Mouse (Mus musculus): ENCODE measurements at regions not wholly inside any gene's neighbourhood (a gene's known extent, or its start where the extent isn't known, plus 50 kb on each side); places are given as distances from the start of the nearest gene placed in this dataset.

DNA sequence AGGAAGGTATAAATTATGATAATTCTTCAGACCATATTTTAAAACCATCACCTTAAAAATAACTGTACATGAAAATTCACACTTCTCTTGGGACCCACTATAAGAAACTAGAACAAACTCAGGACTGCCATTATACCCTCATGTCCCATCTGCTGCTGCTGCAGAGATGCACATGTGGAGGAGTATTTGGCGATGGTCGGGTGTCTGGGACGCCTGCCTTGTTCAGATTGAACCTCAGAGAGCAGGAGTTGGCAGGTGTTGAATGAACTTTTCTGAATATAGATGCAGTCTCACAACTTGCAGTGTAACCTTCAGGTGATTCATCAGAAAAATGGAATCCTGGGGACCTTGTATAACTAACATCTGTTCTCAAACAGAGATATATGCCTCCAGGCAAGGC, 1338.0 kb downstream of the Slc22a22 start:
- H3K27ac ChIP-seq (replicated peaks in 1 of 2; ENCODE audit: control insufficient read depth in 1 of 2, insufficient read depth in 1 of 2, low read depth in 2 of 2, low read length in 2 of 2) = no peak overlapping the region
- no peak overlapping the region for H3K4me2 ChIP-seq (ENCODE audit: low read length)
- no peaks in the 10 kb centered on the region for H3K4me1 ChIP-seq (ENCODE audit: control insufficient read depth in 2 of 2, insufficient read depth in 2 of 2, low read length in 2 of 2)
- WGBS = 85% methylated on average over 3 of the region's 3 CpGs
- H3K27me3 ChIP-seq (ENCODE audit: control insufficient read depth, insufficient read depth, low read length) = no peaks in the 10 kb centered on the region
- no peak overlapping the region for H3K4me3 ChIP-seq (ENCODE audit: control insufficient read depth in 1 of 2, insufficient read depth in 1 of 2, low read depth in 1 of 2, low read length in 2 of 2)
- H3K9me3 ChIP-seq (ENCODE audit: control insufficient read depth, low read length) = no peaks in the 10 kb centered on the region
- no peak for ATAC-seq (ENCODE audit: insufficient number of reproducible peaks, insufficient read depth, low FRiP score, low read depth)
- no peaks in the 10 kb centered on the region for H3K36me3 ChIP-seq (ENCODE audit: control insufficient read depth, insufficient read depth, low read length)
- no peak overlapping the region for H3K9ac ChIP-seq (ENCODE audit: low read length)

- no peaks in the 10 kb centered on the region for H3K9me3 ChIP-seq (ENCODE audit: control insufficient read depth, low read length)
- H3K27ac ChIP-seq (replicated peaks in 1 of 2; ENCODE audit: control insufficient read depth in 1 of 2, insufficient read depth in 1 of 2, low read depth in 2 of 2, low read length in 2 of 2) = no peak overlapping the region
- no peak overlapping the region for H3K4me2 ChIP-seq (ENCODE audit: low read length)
- no peaks in the 10 kb centered on the region for H3K27me3 ChIP-seq (ENCODE audit: control insufficient read depth, insufficient read depth, low read length)
- no peaks in the 10 kb centered on the region for H3K4me1 ChIP-seq (ENCODE audit: control insufficient read depth in 2 of 2, insufficient read depth in 2 of 2, low read length in 2 of 2)
- no peak overlapping the region for H3K9ac ChIP-seq (ENCODE audit: low read length)
- ATAC-seq (ENCODE audit: insufficient number of reproducible peaks, insufficient read depth, low FRiP score, low read depth) = no peak
- H3K4me3 ChIP-seq (ENCODE audit: control insufficient read depth in 1 of 2, insufficient read depth in 1 of 2, low read depth in 1 of 2, low read length in 2 of 2) = no peak overlapping the region
- H3K36me3 ChIP-seq (ENCODE audit: control insufficient read depth, insufficient read depth, low read length) = no peaks in the 10 kb centered on the region
- 75% methylated on average over 7 of the region's 7 CpGs for WGBS
These were observed 1340.9 kb downstream of the Slc22a22 start for GRCm38 (mm10) chr15:56136420-56136970.

- Histone ChIP-seq H3K9me3 (ENCODE audit: control insufficient read depth, low read length) (no peaks in the 10 kb centered on the region), H3K4me3 (ENCODE audit: control insufficient read depth in 1 of 2, insufficient read depth in 1 of 2, low read depth in 1 of 2, low read length in 2 of 2) (no peak overlapping the region), H3K4me2 (ENCODE audit: low read length) (no peak overlapping the region), H3K27me3 (ENCODE audit: control insufficient read depth, insufficient read depth, low read length) (no peaks in the 10 kb centered on the region), H3K27ac (replicated peaks in 1 of 2; ENCODE audit: control insufficient read depth in 1 of 2, insufficient read depth in 1 of 2, low read depth in 2 of 2, low read length in 2 of 2) (no peak overlapping the region), H3K36me3 (ENCODE audit: control insufficient read depth, insufficient read depth, low read length) (no peaks in the 10 kb centered on the region), H3K9ac (ENCODE audit: low read length) (no peak overlapping the region), H3K4me1 (ENCODE audit: control insufficient read depth in 2 of 2, insufficient read depth in 2 of 2, low read length in 2 of 2) (no peaks in the 10 kb centered on the region)
- WGBS = 82% methylated on average over 1 of the region's 1 CpGs
- no peak for ATAC-seq (ENCODE audit: insufficient number of reproducible peaks, insufficient read depth, low FRiP score, low read depth)
These were observed 1349.4 kb downstream of the Slc22a22 start for GRCm38 (mm10) chr15:56128029-56128428.

DNA sequence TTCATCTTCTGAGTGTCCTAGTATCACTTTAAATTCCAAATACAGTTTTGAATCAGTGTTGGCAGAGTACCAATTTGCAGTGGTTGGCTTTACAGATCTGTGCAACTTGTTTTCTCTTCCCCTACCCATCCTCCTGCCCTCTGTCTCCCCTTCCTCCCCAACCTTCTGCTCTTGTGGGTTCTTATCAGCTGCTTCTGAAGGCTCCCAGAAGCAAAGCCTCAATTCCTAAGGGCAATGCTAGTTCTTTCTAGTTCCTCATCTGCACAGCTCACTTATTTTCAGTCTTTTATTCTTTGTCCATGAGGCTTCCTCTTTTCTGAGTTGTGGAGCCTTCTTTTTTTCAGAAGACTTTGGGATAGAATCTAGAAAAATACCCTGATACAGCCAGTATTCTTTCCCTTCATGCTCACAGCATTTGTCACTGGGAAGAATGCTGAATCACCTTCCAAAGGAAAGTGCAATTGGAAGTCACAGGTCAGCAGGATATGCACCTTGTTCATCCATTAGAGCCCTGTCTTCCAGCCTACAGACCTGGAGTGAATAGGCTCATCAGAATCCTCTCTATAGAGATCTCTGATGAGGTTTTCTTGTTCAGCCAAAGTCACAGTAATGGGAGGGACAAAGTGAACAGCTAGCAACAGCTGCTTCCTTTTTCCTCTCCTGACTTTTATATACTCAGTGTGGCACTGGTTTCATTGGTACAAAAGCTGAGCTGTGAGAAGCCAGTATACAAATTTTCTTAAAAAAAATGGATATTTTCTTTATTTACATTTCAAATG, 1357.9 kb downstream of the Slc22a22 start:
- Histone ChIP-seq H3K36me3 (ENCODE audit: control insufficient read depth, insufficient read depth, low read length) (no peaks in the 10 kb centered on the region), H3K4me1 (ENCODE audit: control insufficient read depth in 2 of 2, insufficient read depth in 2 of 2, low read length in 2 of 2) (no peaks in the 10 kb centered on the region), H3K9me3 (ENCODE audit: control insufficient read depth, low read length) (no peaks in the 10 kb centered on the region), H3K4me3 (ENCODE audit: control insufficient read depth in 1 of 2, insufficient read depth in 1 of 2, low read depth in 1 of 2, low read length in 2 of 2) (no peak overlapping the region), H3K9ac (ENCODE audit: low read length) (no peak overlapping the region), H3K4me2 (ENCODE audit: low read length) (no peak overlapping the region), H3K27me3 (ENCODE audit: control insufficient read depth, insufficient read depth, low read length) (no peaks in the 10 kb centered on the region), H3K27ac (replicated peaks in 1 of 2; ENCODE audit: control insufficient read depth in 1 of 2, insufficient read depth in 1 of 2, low read depth in 2 of 2, low read length in 2 of 2) (no peak overlapping the region)
- ATAC-seq (ENCODE audit: insufficient number of reproducible peaks, insufficient read depth, low FRiP score, low read depth) = no peak

GRCm38 (mm10) chr15:56108313-56108712, 1369.1 kb downstream of the Slc22a22 start:
- Histone ChIP-seq H3K27me3 (ENCODE audit: control insufficient read depth, insufficient read depth, low read length) (no peaks in the 10 kb centered on the region), H3K4me3 (ENCODE audit: control insufficient read depth in 1 of 2, insufficient read depth in 1 of 2, low read depth in 1 of 2, low read length in 2 of 2) (no peak overlapping the region), H3K36me3 (ENCODE audit: control insufficient read depth, insufficient read depth, low read length) (no peaks in the 10 kb centered on the region), H3K4me1 (ENCODE audit: control insufficient read depth in 2 of 2, insufficient read depth in 2 of 2, low read length in 2 of 2) (no peaks in the 10 kb centered on the region), H3K9ac (ENCODE audit: low read length) (no peak overlapping the region), H3K4me2 (ENCODE audit: low read length) (no peak overlapping the region), H3K27ac (replicated peaks in 1 of 2; ENCODE audit: control insufficient read depth in 1 of 2, insufficient read depth in 1 of 2, low read depth in 2 of 2, low read length in 2 of 2) (no peak overlapping the region), H3K9me3 (ENCODE audit: control insufficient read depth, low read length) (no peaks in the 10 kb centered on the region)
- WGBS = 59% methylated on average over 2 of the region's 2 CpGs
- no peak for ATAC-seq (ENCODE audit: insufficient number of reproducible peaks, insufficient read depth, low FRiP score, low read depth)

GRCm38 (mm10) chr15:56107719-56108118, 1369.7 kb downstream of the Slc22a22 start:
- Histone ChIP-seq H3K27ac (replicated peaks in 1 of 2; ENCODE audit: control insufficient read depth in 1 of 2, insufficient read depth in 1 of 2, low read depth in 2 of 2, low read length in 2 of 2) (no peak overlapping the region), H3K27me3 (ENCODE audit: control insufficient read depth, insufficient read depth, low read length) (no peaks in the 10 kb centered on the region), H3K9me3 (ENCODE audit: control insufficient read depth, low read length) (no peaks in the 10 kb centered on the region), H3K9ac (ENCODE audit: low read length) (no peak overlapping the region), H3K4me2 (ENCODE audit: low read length) (no peak overlapping the region), H3K4me3 (ENCODE audit: control insufficient read depth in 1 of 2, insufficient read depth in 1 of 2, low read depth in 1 of 2, low read length in 2 of 2) (no peak overlapping the region), H3K36me3 (ENCODE audit: control insufficient read depth, insufficient read depth, low read length) (no peaks in the 10 kb centered on the region), H3K4me1 (ENCODE audit: control insufficient read depth in 2 of 2, insufficient read depth in 2 of 2, low read length in 2 of 2) (no peaks in the 10 kb centered on the region)
- WGBS = 79% methylated on average over 4 of the region's 4 CpGs
- ATAC-seq (ENCODE audit: insufficient number of reproducible peaks, insufficient read depth, low FRiP score, low read depth) = no peak

DNA sequence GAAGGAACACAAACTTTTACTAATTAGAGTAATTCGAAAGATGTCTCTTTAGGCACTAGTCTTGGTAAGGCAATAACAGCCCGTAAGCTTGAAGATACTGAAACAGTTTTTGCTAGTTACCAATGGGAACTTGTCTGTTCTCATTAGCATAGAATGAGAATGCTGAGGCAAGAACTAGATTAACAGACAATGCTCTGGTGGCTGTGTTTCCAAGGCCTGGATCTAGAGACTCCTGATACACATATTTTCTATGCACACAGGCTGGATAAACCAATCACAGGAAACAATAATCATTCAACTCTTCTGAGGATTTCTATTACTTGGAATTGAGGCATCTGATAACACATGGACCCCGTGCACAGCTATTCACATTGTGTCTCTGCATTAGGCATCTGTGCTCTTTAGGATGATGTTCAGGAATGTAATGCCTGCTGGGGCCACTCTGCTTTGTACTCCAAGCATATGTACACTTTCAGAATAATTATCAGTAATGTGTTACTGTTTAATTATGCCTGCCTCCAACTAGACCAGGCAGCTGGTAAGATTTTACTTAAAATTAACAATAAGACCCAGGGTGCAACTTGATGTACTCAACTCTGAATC, 1377.2 kb downstream of the Slc22a22 start:
- H3K27me3 ChIP-seq (ENCODE audit: control insufficient read depth, insufficient read depth, low read length) = no peaks in the 10 kb centered on the region
- H3K9me3 ChIP-seq (ENCODE audit: control insufficient read depth, low read length) = no peaks in the 10 kb centered on the region
- H3K36me3 ChIP-seq (ENCODE audit: control insufficient read depth, insufficient read depth, low read length) = no peaks in the 10 kb centered on the region
- H3K9ac ChIP-seq (ENCODE audit: low read length) = no peak overlapping the region
- 76% methylated on average over 3 of the region's 3 CpGs for WGBS
- no peak overlapping the region for H3K27ac ChIP-seq (replicated peaks in 1 of 2; ENCODE audit: control insufficient read depth in 1 of 2, insufficient read depth in 1 of 2, low read depth in 2 of 2, low read length in 2 of 2)
- ATAC-seq (ENCODE audit: insufficient number of reproducible peaks, insufficient read depth, low FRiP score, low read depth) = no peak
- no peaks in the 10 kb centered on the region for H3K4me1 ChIP-seq (ENCODE audit: control insufficient read depth in 2 of 2, insufficient read depth in 2 of 2, low read length in 2 of 2)
- H3K4me2 ChIP-seq (ENCODE audit: low read length) = no peak overlapping the region
- H3K4me3 ChIP-seq (ENCODE audit: control insufficient read depth in 1 of 2, insufficient read depth in 1 of 2, low read depth in 1 of 2, low read length in 2 of 2) = no peak overlapping the region
